Mouse (Mus musculus): ENCODE measurements at regions not wholly inside any gene's neighbourhood (a gene's known extent, or its start where the extent isn't known, plus 50 kb on each side); places are given as distances from the start of the nearest gene placed in this dataset.

DNA sequence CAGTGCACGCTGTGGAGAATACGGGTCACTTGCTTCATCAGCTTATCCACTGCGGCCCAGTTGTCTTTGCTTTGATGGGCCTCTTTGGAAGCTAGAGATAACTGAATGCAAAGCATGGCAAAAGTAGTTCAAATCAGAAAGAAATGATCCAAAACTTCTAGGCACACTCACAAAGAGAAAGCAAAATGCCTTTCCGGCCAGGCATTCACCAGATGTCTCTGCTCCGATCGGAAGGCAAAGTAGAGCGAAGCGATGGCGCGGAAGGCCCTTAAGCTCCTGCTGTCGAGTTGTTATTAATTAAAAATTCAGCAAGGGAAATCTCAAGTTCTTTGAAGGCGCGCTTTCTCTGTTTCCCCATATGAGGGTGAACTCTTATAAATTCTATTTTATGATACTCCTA, 401.9 kb upstream of the Slc35b3 start:
- in situ Hi-C loops (cut with MboI, MseI): no loop called here

DNA sequence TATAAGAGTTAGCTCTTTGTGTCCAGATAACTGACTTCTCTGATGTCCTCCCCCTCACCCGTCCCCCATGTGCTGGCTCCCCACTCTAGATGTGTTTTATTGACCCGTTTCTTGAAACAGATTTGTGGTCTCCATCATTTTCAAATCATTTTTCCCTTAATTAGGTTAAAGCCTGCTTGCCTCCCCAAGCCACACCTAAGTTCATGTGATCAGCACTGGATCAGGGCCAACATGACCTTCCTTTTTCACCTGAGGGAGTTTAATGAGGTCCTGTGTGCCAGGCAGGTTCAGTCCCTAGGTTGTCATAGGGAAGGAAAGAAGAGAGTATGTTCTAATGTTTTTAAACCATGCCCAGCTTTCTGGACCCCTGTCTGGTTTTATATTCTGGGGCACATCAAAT, 390.9 kb upstream of the Slc35b3 start:
- in situ Hi-C loops (cut with MboI, MseI): no loop called here

DNA sequence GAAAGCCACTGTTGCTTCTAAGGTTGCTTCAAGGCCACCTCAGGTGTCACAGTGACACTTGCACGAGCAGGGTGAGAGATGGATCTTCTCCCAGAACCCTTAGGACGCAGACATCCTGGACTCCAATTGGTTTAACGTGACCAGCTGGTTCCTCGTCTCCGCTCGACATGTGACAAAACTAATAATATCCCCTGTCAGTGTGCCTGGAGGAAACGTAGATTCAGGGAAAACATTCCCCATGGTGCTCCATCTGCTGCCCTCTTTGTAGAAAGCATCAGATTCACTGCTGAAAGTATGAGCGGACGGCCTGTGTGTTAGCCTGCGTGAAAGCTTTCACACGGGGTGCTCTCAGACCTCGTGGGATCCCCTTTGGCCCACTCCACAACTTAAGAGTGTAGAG, 390.0 kb upstream of the Slc35b3 start:
- in situ Hi-C loops (cut with MboI, MseI): no loop called here

DNA sequence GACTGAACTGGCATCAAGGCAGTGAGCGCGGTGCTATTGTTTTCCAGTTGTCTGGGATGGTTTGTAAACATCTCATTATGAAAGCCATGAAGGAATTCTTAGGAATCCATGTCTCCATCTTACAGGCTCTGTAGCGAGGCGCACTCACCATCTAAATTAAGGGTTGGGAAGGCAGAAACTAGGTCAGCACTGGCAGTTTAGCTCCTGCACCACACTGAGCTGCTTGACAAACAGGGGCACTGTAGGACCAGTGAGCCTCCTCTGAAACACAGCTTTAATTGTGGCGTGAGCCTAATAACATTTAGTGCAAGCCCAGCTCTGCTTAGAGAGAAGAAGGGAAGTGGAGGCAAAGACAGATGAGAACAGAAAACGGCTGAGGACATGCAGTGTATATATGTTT, 387.1 kb upstream of the Slc35b3 start:
- in situ Hi-C loops (cut with MboI, MseI): no loop called here

DNA sequence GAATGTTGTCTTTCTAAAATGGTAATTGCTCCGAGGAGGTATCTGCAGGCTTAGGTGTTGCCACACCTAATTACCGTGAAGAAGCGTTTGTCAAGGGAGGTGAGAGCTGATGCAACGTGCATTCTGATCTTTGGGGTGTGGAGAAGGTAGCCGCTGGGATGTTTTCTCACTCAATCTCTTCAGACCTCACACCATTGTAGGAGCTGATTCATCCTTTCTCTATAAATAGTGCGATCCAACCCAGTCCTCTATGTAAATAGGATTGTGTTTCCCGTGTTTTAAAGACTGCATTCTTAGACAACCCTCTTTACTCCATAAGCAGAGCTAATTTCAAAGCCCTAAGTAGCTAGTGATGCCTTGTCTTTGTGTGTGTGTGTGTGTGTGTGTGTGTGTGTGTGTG, 374.2 kb upstream of the Slc35b3 start:
- in situ Hi-C loops (cut with MboI, MseI): no loop called here

DNA sequence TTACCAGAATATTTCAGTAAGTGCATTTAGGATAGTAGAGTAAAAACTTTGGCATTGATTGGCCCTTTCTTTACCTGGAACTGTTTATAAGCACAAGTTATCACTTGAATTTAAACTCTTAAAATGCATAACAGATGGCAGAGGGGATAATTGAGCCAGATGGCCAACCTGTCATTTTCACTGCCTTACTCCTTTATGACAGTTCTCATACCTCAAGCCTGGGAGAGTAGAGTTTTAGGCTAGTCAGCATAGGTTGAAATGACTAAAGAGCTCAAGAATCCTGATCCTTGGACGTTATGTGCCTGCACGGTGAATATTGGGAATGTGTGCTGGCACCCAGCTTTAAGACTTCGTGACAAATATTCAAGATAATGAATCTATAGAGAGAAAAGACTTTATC, 369.1 kb upstream of the Slc35b3 start:
- in situ Hi-C loops (cut with MboI, MseI): loop anchor here in 1 of 2 experiments (10.0 kb wide), 1 partner anchor 1615 kb away; no protein-coding TSS in a partner anchor

DNA sequence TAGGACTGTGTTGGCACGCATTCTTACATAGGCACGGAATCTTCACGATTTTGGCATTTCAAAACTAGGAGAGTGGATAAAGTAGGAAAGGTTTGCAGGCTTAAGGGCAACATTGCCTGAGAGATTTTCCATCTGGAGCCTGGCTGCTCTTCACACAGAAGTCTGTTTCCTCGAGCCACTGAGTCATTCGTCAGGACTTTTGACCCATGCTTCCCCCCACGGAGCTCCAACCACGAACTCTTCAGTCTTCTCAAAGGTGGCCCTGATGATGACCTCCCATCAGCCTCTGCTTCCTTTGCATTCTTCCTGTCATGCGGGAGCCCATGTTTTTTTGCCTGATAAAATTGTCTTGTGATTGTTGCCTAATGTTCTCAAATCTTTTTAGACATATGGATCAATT, 365.5 kb upstream of the Slc35b3 start:
- in situ Hi-C loops (cut with MboI, MseI): loop anchor here in 1 of 2 experiments (10.0 kb wide), 1 partner anchor 1619 kb away; no protein-coding TSS in a partner anchor

DNA sequence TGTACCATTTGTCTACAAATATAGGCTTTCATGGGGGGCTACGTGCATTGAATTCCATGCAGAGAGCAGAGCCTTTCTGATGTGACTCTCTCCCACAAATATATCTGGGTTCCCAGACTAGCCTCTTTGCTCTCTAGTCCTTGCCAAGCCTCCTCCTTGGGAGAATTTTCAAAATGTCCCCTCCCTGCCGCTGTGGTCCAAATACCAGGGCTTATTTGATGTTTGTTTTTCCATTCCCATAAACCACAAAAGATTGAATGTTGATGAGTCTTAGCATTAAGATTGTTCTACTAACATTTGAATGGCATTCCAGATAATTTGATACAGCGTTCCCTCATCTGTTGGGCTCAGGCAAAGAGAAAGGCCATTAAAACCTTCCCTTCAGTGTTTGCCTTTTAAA, 360.4 kb upstream of the Slc35b3 start:
- in situ Hi-C loops (cut with MboI, MseI): loop anchor here in 1 of 2 experiments (10.0 kb wide), 1 partner anchor 1624 kb away; no protein-coding TSS in a partner anchor

DNA sequence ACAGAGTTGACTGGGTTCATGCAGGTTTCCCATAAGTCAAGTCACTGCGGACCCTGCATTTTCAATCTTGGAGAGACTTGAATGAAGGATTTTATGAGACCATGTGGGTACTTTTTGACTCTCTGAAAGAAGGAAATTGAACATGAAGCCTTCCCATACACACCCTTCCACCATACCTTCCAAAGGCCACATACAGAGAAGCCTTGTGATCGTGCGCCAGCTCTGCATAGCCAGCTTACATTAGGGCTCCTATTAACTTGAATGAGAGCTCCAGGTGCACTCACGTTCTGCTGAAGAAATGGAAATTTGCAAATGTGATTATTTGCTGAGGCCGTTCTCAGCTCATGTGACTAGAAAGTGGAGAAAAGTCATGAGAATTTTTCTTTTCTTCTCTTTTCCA, 349.1 kb upstream of the Slc35b3 start:
- in situ Hi-C loops (cut with MboI, MseI): no loop called here

DNA sequence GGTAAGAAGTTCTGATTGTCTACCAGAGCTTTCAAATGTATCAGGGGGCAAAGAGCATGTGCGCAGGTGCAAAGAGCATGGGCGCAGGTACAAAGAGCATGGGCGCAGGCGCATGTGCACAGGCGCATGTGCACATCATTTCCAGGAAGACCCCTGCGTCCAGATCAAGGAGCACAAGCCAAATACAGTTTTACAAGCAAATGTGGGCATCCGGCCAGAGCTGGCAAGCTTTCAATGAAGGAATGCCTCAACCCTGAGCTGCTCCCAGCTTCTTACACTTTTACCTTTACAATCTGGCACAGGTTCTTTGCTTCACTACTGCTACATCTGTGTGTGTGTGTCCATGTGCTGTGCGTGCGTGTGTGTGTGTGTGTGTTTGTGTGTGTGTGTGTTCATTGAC, 347.2 kb upstream of the Slc35b3 start:
- in situ Hi-C loops (cut with MboI, MseI): no loop called here

DNA sequence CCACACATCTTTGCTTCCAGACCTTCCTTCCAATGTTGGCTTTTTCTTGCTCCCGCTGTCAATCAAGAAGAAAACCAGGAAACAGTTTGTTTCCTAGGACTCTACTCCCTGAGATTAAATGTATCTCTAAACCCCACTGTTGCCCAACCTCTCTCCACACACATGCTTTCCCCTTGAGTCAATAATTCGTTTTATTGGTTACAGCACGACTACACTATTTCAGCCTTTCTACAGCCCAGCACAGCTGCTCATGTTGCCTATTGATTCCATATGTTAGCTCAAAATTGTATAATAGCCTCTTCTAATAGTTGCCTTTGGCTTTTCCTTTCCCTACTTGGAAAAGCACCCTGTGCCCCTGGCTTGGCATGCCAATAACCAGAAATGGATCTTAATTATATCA, 346.2 kb upstream of the Slc35b3 start:
- in situ Hi-C loops (cut with MboI, MseI): no loop called here

DNA sequence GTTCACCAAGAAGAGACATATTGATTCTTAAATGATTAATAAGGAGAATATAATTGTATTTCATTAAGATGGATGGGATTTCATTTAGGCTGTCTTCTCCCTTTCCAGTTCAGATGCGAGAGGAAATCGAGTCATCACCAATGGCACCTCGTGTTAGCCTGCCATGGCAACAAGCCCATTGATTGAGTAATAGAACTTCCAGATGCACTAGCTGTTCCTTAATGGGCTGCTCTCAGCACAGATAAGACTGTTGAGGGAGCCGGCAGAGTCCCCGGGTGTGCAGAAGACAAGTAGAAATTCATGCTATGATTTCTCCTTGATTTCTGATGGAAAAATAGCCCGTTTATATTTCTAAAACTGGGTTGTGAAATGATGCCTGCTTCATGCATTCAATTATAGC, 336.5 kb upstream of the Slc35b3 start:
- in situ Hi-C loops (cut with MboI, MseI): no loop called here

DNA sequence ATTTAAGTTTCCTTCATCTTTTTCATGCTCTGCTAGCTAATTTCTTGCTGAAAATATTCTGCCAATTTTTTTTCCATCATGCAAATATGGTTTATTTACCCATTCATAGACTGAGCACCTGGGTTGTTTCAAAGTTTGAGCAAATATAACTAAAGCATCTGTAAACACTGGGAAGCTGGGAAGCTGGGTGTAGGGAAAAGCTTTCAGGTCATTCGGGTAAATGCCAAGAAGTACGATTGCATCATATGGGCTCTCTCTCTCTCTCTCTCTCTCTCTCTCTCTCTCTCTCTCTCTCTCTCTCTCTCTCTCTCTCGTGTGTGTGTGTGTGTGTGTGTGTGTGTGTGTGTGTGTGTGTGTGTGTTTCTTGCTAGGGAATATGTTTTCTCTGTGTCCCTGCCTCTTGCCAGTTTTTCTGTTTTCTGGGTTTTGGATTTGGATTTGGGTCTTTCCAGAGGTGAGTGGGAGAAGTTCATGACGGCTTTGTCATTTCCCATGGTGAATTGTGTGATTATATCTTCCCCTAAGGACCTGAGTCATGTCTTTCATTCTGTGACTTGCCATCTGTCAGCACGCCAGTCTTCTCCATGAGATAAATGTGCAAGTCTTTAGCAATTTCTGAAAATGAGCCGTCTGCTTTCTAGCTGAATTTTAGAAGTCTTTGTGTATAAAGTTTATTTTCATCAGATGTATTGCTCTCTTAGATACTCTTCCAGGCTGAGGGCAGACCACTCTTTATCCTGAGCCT, 329.7 kb upstream of the Slc35b3 start:
- in situ Hi-C loops (cut with MboI, MseI): no loop called here

DNA sequence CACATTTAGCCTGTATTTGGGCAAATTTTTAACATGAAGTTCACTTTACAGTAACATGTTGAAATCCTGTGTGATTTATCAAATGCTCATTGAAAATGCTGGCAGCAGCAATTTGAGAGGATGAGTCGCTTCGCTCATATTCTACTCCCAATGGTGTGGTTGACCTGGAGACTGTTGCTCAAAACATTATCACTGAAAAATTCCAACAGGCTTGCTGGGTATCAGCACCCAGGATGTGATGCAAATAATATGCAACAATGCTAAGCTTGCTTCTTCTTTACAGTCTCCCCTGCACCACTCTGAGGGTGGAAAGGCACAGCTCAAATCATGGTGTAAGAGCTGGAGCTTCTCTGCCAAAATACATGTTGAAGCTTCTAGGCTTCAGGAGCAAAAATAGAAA, 321.6 kb upstream of the Slc35b3 start:
- in situ Hi-C loops (cut with MboI, MseI): no loop called here

DNA sequence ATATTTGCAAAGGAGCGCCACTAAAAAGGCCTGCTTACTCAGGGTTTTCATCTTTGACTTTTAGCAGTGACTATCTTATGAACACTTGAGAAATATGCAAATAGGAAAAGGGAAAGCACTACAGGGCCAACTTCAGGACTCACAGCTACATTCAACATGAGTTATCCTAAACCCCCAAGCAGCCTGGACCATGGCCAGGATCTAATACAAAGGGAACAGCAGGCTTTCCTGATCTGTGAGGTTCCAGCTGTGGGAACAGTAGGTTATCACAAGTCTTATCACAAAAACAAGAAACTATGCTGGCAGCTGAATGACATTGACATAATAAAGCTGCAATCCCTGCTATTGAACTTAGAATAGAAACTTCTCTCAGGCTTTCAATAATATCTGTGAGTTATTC, 317.4 kb upstream of the Slc35b3 start:
- in situ Hi-C loops (cut with MboI, MseI): no loop called here

DNA sequence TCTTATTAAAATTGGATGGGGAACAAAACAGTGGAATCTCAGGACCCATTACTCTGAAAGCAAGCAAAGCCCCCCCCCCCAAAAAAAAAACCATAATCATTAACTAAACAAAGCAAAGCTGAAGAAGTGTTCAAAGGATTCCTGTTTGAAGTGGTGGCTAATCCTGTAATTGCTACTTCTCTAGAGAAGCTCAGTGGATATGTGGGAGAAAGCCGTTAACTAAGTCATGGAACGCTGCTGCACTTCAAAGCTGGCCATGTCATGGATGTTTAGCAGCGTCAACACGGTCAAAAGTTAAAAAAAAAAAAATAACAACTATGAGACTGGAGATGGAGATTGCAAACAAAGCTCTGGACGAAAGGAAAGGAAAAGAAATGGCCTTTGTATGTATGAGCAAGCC, 305.3 kb upstream of the Slc35b3 start:
- in situ Hi-C loops (cut with MboI, MseI): no loop called here

DNA sequence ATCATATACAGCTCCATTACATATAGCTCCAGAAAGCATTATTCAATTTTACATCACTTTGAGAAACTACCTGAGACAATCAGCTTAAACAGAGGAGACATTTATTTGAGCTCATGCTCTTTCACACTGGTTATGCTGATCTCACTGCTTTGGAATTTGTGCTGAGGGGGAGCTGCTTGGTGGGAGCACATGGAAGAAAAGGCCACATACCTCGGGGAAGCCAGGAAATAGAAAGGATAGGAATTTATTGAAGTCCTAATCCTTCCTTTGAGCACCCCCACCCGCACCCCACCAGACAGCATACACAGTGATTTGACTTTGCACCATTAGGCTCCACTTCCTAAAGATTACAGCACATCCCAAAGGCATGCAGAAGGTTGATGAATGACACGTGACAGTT, 296.0 kb upstream of the Slc35b3 start:
- in situ Hi-C loops (cut with MboI, MseI): no loop called here

DNA sequence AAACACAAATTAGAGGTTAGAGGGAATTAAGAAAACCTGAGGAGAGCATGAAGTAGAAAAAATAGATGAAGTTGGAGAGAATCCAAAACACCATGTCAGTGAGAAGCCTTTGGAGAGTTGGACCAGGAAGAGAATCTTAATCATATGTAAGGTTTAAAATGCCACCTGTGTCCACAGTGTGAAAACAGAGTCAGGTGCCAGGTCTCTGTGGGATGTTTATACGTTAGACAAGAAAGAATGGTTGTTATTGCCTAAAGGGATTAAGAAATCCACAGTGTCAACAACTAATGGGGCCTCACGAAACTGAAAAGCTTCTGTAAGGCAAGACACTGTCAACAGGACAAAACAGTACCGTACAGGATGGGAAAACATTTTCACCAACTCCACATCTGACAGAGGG, 294.7 kb upstream of the Slc35b3 start:
- in situ Hi-C loops (cut with MboI, MseI): no loop called here

DNA sequence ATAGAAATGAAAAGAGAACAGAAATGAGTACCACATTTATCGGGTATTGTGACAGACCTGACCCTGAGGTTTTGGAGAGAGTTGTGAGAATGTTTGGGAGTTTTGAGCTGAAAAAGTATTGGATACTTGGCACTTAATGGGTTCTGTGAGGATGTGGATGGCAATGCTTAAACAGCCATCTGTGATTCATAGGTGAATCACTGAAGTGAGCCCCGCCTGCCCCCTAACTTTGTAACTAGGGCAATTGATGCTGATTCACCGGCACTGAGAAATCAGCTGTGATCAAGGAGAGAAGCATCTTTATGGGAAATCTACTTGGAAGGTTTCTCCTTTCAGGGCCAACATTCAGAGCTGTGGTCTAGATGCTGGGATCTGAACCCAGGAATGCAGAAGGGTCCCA, 291.9 kb upstream of the Slc35b3 start:
- in situ Hi-C loops (cut with MboI, MseI): no loop called here

DNA sequence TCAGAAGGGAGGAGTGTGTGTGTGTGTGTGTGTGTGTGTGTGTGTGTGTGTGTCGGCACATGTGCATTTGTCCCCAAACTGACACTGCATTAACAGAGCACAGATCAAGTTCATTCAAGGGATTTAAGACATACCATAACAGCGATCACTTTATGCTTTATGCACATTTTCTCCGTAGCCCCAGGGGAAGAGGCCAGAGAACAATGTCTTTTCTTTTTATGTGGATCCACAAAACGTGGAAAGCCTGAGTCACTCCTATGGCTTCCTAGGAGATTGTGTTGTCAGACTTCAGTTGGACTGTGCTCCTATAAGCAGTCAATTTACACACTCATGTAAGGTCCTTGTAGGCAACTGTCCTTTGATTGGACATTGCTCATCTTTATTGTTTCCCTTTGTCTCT, 289.4 kb upstream of the Slc35b3 start:
- in situ Hi-C loops (cut with MboI, MseI): no loop called here

DNA sequence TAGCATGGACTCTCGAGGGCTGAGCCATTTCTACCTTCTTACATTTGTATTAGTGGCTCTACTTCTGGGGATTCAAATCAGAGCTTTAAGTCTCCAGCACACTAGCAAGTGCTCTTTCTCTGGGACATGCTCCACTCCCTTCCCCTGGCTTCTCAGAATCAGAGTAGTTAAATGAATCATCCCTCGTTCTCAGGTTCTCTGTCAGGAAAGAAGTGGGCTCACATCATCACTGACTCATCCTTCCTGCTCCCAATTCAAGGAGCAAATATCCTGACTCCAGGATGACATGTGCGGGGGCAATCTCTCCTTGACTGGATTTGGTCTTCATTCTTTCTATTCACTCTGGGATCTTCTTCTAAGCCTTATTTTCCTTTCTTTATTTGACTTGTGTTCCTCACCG, 266.2 kb upstream of the Slc35b3 start:
- in situ Hi-C loops (cut with MboI, MseI): no loop called here

DNA sequence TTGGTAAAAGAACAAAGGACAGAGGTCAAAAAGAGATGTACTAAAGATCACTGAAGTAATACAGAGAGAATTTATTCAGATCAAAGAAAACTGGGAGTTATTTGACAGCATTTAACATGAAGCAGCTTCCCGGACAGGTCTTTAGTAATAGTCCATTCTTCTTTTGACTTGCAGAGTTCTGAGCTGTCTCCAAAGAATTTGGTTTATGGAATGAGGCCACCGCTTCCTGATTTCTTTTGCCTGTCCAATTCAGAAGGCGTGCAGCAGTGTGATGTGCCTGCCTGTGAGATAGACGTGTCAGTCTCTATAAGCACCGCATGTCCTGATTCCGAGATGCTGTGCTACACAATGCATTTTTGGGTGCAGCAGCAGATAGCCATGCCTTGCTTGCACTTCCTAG, 265.0 kb upstream of the Slc35b3 start:
- in situ Hi-C loops (cut with MboI, MseI): no loop called here

DNA sequence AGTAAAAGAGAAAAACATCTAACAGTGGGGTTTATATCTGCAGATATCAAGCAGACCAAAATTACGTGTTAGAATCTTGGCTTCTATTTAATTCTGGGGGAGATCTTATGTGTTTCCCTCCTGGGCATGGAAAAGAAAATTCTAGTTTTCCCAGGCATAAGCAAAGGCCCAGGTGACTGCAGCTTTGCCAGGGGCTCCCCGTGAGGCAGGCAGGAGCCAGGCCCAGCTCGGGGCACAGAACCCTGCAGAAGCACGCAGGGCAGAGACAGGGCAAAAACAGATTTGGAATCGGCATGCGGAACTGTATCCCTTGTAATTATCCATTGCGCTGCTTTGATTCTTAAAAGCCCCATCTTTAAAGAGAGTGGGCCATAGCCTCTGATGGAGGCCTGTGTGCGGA, 250.4 kb upstream of the Slc35b3 start:
- in situ Hi-C loops (cut with MboI, MseI): loop anchor here in 1 of 2 experiments (10.0 kb wide), 1 partner anchor 894 kb away; no protein-coding TSS in a partner anchor

DNA sequence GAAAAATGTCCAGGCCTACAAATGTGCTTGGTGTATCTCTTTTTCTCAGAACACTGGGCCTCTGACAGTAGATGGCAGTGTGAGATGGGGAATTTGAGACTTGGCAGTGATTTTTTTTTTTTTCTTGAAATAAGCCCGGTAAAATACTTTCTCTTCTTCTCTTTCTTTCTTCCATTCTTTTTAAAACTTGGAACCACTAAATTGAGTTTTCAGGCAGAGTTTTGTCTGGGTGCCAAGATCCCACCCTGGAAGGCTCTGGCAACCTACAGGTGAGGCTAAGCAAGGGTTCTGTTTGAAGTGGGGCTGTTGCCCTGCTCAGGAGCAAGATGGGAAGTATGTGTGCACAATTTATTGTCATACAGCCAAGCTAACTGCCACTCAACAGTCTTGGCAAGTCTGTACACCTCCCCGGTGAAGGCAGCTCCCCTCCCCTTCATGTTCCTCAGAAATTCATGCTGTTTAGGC, 223.1 kb upstream of the Slc35b3 start:
- in situ Hi-C loops (cut with MboI, MseI): no loop called here
